Mouse (Mus musculus): ENCODE results near the gene Gm5148.

The Gm5148 gene

GRCm38 (mm10) chr3:37738171-37738950 is 14.1 kb upstream of the Gm5148 start:
- in situ Hi-C loops (cut with MboI, MseI), result no loop called here

- in situ Hi-C loops (cut with MboI, MseI), result no loop called here
These were observed 13.1 kb upstream of the Gm5148 start for GRCm38 (mm10) chr3:37737407-37737806.

GRCm38 (mm10) chr3:37735166-37735565 is 10.9 kb upstream of the Gm5148 start:
- in situ Hi-C loops (cut with MboI, MseI), result no loop called here

- in situ Hi-C loops (cut with MboI, MseI), result no loop called here
These were observed 4.9 kb upstream of the Gm5148 start for GRCm38 (mm10) chr3:37729142-37729541.

- in situ Hi-C loops (cut with MboI, MseI), result no loop called here
These were observed 4.1 kb upstream of the Gm5148 start for GRCm38 (mm10) chr3:37728112-37729100.

- in situ Hi-C loops (cut with MboI, MseI), result no loop called here
These were observed 3.1 kb upstream of the Gm5148 start for GRCm38 (mm10) chr3:37727392-37727791.

GRCm38 (mm10) chr3:37726501-37727140 is 2.3 kb upstream of the Gm5148 start:
- in situ Hi-C loops (cut with MboI, MseI), result no loop called here

- in situ Hi-C loops (cut with MboI, MseI), result no loop called here
These were observed 851 bp upstream of the Gm5148 start for GRCm38 (mm10) chr3:37724946-37725735.

GRCm38 (mm10) chr3:37723662-37724170 is 574 bp downstream of the Gm5148 start:
- in situ Hi-C loops (cut with MboI, MseI), result no loop called here

GRCm38 (mm10) chr3:37723061-37723521 is 1.2 kb downstream of the Gm5148 start:
- in situ Hi-C loops (cut with MboI, MseI), result no loop called here

GRCm38 (mm10) chr3:37722487-37723060 is 1.7 kb downstream of the Gm5148 start:
- in situ Hi-C loops (cut with MboI, MseI), result no loop called here

- in situ Hi-C loops (cut with MboI, MseI), result no loop called here
These were observed 7.3 kb downstream of the Gm5148 start for GRCm38 (mm10) chr3:37716992-37717391.

- in situ Hi-C loops (cut with MboI, MseI), result no loop called here
These were observed 8.6 kb downstream of the Gm5148 start for GRCm38 (mm10) chr3:37715734-37716133.

GRCm38 (mm10) chr3:37712501-37712900 is 11.8 kb downstream of the Gm5148 start:
- in situ Hi-C loops (cut with MboI, MseI), result no loop called here

GRCm38 (mm10) chr3:37711639-37712038 is 12.7 kb downstream of the Gm5148 start:
- in situ Hi-C loops (cut with MboI, MseI), result no loop called here

- in situ Hi-C loops (cut with MboI, MseI), result no loop called here
These were observed 16.5 kb downstream of the Gm5148 start for GRCm38 (mm10) chr3:37707801-37708200.

- in situ Hi-C loops (cut with MboI, MseI), result no loop called here
These were observed 17.9 kb downstream of the Gm5148 start for GRCm38 (mm10) chr3:37706439-37706838.

GRCm38 (mm10) chr3:37705436-37705835 is 18.9 kb downstream of the Gm5148 start:
- in situ Hi-C loops (cut with MboI, MseI), result no loop called here

- in situ Hi-C loops (cut with MboI, MseI), result no loop called here
These were observed 19.5 kb downstream of the Gm5148 start for GRCm38 (mm10) chr3:37704701-37705279.

GRCm38 (mm10) chr3:37703066-37703465 is 21.2 kb downstream of the Gm5148 start:
- in situ Hi-C loops (cut with MboI, MseI), result no loop called here
